Mouse (Mus musculus): ENCODE measurements around the gene Ackr3.

Ackr3 gene

GRCm38 (mm10) chr1:90203783-90204690, at the start of gene Ackr3:
Gene Ackr3, plus strand, starts transcription at chr1:90203980.
- DNase-seq: peak; percentile 90

- DNase-seq: no peak
Observed at GRCm38 (mm10) chr1:90156589-90156988, 47.2 kb upstream of the Ackr3 start.

- no peak for DNase-seq
Observed at GRCm38 (mm10) chr1:90159927-90160326, 43.9 kb upstream of the Ackr3 start.

- peak; percentile 45 for DNase-seq
Observed at GRCm38 (mm10) chr1:90161623-90162022, 42.2 kb upstream of the Ackr3 start.

GRCm38 (mm10) chr1:90162379-90162857, 41.4 kb upstream of the Ackr3 start:
- no peak for DNase-seq

GRCm38 (mm10) chr1:90163161-90163560, 40.6 kb upstream of the Ackr3 start:
- no peak for DNase-seq

- DNase-seq: no peak
Observed at GRCm38 (mm10) chr1:90164319-90164718, 39.5 kb upstream of the Ackr3 start.

GRCm38 (mm10) chr1:90174338-90174737, 29.4 kb upstream of the Ackr3 start:
- no peak for DNase-seq

- no peak for DNase-seq
Observed at GRCm38 (mm10) chr1:90176223-90176622, 27.6 kb upstream of the Ackr3 start.

GRCm38 (mm10) chr1:90177565-90177964, 26.2 kb upstream of the Ackr3 start:
- no peak for DNase-seq

- DNase-seq: no peak
Observed at GRCm38 (mm10) chr1:90177978-90178377, 25.8 kb upstream of the Ackr3 start.

GRCm38 (mm10) chr1:90180479-90180878, 23.3 kb upstream of the Ackr3 start:
- no peak for DNase-seq

GRCm38 (mm10) chr1:90180966-90181699, 22.6 kb upstream of the Ackr3 start:
- DNase-seq: no peak

- no peak for DNase-seq
Observed at GRCm38 (mm10) chr1:90182521-90182920, 21.3 kb upstream of the Ackr3 start.

GRCm38 (mm10) chr1:90183602-90184001, 20.2 kb upstream of the Ackr3 start:
- no peak for DNase-seq

GRCm38 (mm10) chr1:90186173-90186572, 17.6 kb upstream of the Ackr3 start:
- DNase-seq: no peak

- no peak for DNase-seq
Observed at GRCm38 (mm10) chr1:90186874-90187273, 16.9 kb upstream of the Ackr3 start.

- no peak for DNase-seq
Observed at GRCm38 (mm10) chr1:90189046-90189445, 14.7 kb upstream of the Ackr3 start.

GRCm38 (mm10) chr1:90201246-90201645, 2.5 kb upstream of the Ackr3 start:
- no peak for DNase-seq

GRCm38 (mm10) chr1:90201655-90202054, 2.1 kb upstream of the Ackr3 start:
- no peak for DNase-seq

- peak; percentile 81 for DNase-seq
Observed at GRCm38 (mm10) chr1:90202207-90202978, 1.4 kb upstream of the Ackr3 start.

- no peak for DNase-seq
Observed at GRCm38 (mm10) chr1:90203341-90203740, 439 bp upstream of the Ackr3 start.

- peak; percentile 22 for DNase-seq
Observed at GRCm38 (mm10) chr1:90204821-90205220, 1.0 kb downstream of the Ackr3 start.

Data from kidney, adult 9 months (tissue).